Mouse (Mus musculus) neural tube, embryonic 13.5 days (tissue): ENCODE measurements around the gene Ccer2. TPM values are rescaled to one million over a fixed set of nuclear protein-coding genes. Genes with fewer than 3 reads are reported as not detected.
A peak's percentile ranks its signal among the peaks of the same experiment; 100 is the strongest.

Source experiments
- ATAC-seq: fragments of 200-750 bp; cut with Nextera tagmentation; 2 replicates; pipeline ENCODE4 v1.8.0; 2017; ENCODE audit warnings: low read depth, mild to moderate bottlenecking, moderate TSS enrichment, moderate library complexity
- H3K27ac ChIP-seq: fragments of 300-500 bp; sonication (generic); replicated peaks from 2 replicates; pipeline ENCODE4 v1.5.1; 2015; ENCODE audit warnings: moderate library complexity, mild to moderate bottlenecking, inconsistent platforms
- H3K27me3 ChIP-seq: fragments of 300-500 bp; sonication (generic); 2 replicates; pipeline ENCODE4 v1.6.1; 2015; ENCODE audit warnings: mild to moderate bottlenecking, inconsistent platforms
- H3K36me3 ChIP-seq: fragments of 300-500 bp; sonication (generic); 2 replicates; pipeline ENCODE4 v1.6.1; 2015; ENCODE audit warnings: mild to moderate bottlenecking, inconsistent platforms
- H3K4me1 ChIP-seq: fragments of 300-500 bp; sonication (generic); replicated peaks from 2 replicates; pipeline ENCODE4 v1.6.1; 2015; ENCODE audit warnings: inconsistent platforms
- H3K4me2 ChIP-seq: fragments of 300-500 bp; sonication (generic); 2 replicates; pipeline ENCODE4 v1.6.1; 2015; ENCODE audit warnings: inconsistent platforms, mild to moderate bottlenecking, moderate library complexity
- H3K4me3 ChIP-seq: fragments of 300-500 bp; sonication (generic); 2 replicates; pipeline ENCODE4 v1.5.1; 2015; ENCODE audit warnings: mild to moderate bottlenecking, inconsistent platforms
- H3K9ac ChIP-seq: fragments of 300-500 bp; sonication (generic); 2 replicates; pipeline ENCODE4 v1.6.1; 2015; ENCODE audit warnings: moderate library complexity, mild to moderate bottlenecking, inconsistent platforms
- H3K9me3 ChIP-seq: fragments of 300-500 bp; sonication (generic); 2 replicates; pipeline ENCODE4 v1.6.1; 2016; ENCODE audit warnings: inconsistent platforms
- WGBS: fragments of 180-500 bp; shearing (Covaris S2); methylation state at CpG from one replicate; pipeline ENCODE4 v1.1.7; 2015; 5-methylcytosine and 5-hydroxymethylcytosine counted together
- polyA plus RNA-seq: library from polyadenylated mRNA; unstranded; fragments of >200 nt; fragmentation: Nextera tagmentation; extraction: Ambion mirVana; gene quantifications from 2 replicates; pipeline ENCODE4 v1.2.1, GENCODE M21; 2015

Ccer2 gene
- polyA plus RNA-seq, 1 experiment from 2014 or later: 8.7 TPM

GRCm38 (mm10) chr7:28780067-28780658 lies 24.2 kb downstream of the Ccer2 start:
- 47% methylated on average over 6 of the region's 6 CpGs for WGBS
- H3K27me3 ChIP-seq: no peaks in the 10 kb centered on the region
- no peak overlapping the region for H3K4me2 ChIP-seq
- H3K4me3 ChIP-seq: no peak overlapping the region
- peak; percentile 48; the same call in 1 of the 2 replicates for ATAC-seq
- no peak overlapping the region; the same call in 1 of the 2 replicates for H3K27ac ChIP-seq
- H3K36me3 ChIP-seq: peaks cover 41% of the 10 kb centered on the region
- 0 out of 2 replicates have a peak overlapping the region, but pooled peaks have one; percentile 1 for H3K9ac ChIP-seq
- H3K9me3 ChIP-seq: no peaks in the 10 kb centered on the region
- peaks cover 6% of the 10 kb centered on the region for H3K4me1 ChIP-seq

DNA sequence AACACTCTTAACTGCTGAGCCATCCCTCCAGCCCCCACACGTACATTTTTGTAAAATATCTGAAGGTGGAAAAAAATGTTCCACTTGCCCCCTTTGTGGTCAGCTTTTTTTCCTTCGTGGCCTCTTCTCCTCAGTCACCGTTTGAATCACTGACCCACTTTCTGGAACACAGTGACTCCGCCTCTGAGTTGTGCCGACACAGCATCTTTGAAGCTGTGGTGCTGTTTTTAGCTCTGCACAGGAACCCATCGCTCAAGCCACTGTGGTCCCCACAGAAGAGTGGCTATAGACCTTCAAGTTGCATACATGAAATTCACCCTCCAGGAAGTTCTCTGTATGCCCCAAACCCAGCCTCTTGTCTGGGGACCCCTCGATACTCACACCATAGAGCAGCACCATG lies 24.9 kb downstream of the Ccer2 start:
- WGBS: 87% methylated on average over 7 of the region's 7 CpGs
- H3K9me3 ChIP-seq: no peaks in the 10 kb centered on the region

DNA sequence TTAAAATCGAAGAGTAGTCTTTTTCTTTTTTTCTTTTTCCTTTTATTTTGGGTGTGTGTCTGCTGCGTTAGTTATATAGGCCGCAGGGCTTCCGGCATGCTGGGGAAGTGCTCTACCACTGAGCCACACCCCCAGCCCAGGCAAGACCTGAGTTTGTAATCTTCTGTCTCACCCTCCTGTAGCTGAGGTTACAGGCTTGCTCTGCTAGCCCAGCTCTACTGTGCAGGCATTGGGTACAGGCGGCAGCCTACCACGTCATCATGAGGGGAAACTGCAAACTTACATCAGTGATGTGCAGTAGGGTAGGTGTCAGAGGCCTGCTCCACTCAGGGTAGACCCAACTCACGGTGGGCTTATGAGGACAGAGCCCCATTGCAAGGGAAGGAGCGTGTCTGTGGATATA lies 25.3 kb downstream of the Ccer2 start:
- H3K9ac ChIP-seq: no peak overlapping the region
- no peak for ATAC-seq
- WGBS: 93% methylated on average over 8 of the region's 8 CpGs

More for the DNA sequence above, 24.9 kb downstream of the Ccer2 start:
- no peak overlapping the region; the same call in 1 of the 2 replicates for H3K27ac ChIP-seq
- no peak for ATAC-seq
- H3K4me1 ChIP-seq: peaks cover 6% of the 10 kb centered on the region
- 0 out of 2 replicates have a peak overlapping the region, but pooled peaks have one; percentile 1 for H3K9ac ChIP-seq
- no peak overlapping the region for H3K4me2 ChIP-seq
- H3K27me3 ChIP-seq: no peaks in the 10 kb centered on the region
- no peak overlapping the region for H3K4me3 ChIP-seq
- H3K36me3 ChIP-seq: peaks cover 48% of the 10 kb centered on the region

GRCm38 (mm10) chr7:28785161-28785560 lies 29.2 kb downstream of the Ccer2 start:
- ATAC-seq: no peak
- H3K9me3 ChIP-seq: no peaks in the 10 kb centered on the region
- H3K4me2 ChIP-seq: no peak overlapping the region
- peaks cover 53% of the 10 kb centered on the region for H3K36me3 ChIP-seq
- no peak overlapping the region for H3K27ac ChIP-seq
- no peak overlapping the region for H3K4me3 ChIP-seq
- 71% methylated on average over 5 of the region's 5 CpGs for WGBS
- no peaks in the 10 kb centered on the region for H3K27me3 ChIP-seq
- H3K4me1 ChIP-seq: peaks cover 4% of the 10 kb centered on the region
- no peak overlapping the region for H3K9ac ChIP-seq

More for the DNA sequence above, 25.3 kb downstream of the Ccer2 start:
- H3K4me2 ChIP-seq: no peak overlapping the region
- no peak overlapping the region for H3K27ac ChIP-seq
- peaks cover 6% of the 10 kb centered on the region for H3K4me1 ChIP-seq
- H3K9me3 ChIP-seq: no peaks in the 10 kb centered on the region
- H3K36me3 ChIP-seq: peaks cover 51% of the 10 kb centered on the region
- H3K4me3 ChIP-seq: no peak overlapping the region
- no peaks in the 10 kb centered on the region for H3K27me3 ChIP-seq

DNA sequence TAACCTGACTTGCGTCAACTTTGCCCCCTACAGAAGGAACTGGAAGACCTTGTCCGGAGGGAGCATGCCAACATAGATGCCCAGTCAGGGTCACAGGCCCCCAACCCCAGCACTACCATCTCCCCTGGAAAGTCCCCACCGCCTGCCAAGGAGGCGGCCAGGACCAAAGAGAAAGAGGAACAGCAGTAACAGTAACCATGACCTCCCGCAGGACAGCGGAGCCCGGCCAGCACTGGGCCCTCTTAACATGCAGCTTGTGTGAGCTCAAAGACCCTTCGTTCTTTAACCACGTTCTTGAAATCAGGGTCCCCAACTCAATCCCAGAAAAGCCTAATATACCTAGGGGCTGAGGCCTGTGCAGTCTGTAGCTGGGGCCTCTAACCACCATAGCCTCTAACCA lies 31.9 kb downstream of the Ccer2 start:
- Histone ChIP-seq H3K36me3 (peaks cover 49% of the 10 kb centered on the region), H3K4me1 (no peaks in the 10 kb centered on the region), H3K9me3 (no peaks in the 10 kb centered on the region), H3K9ac (no peak overlapping the region), H3K27ac (no peak overlapping the region), H3K4me3 (no peak overlapping the region), H3K27me3 (no peaks in the 10 kb centered on the region), H3K4me2 (no peak overlapping the region)
- 93% methylated on average over 9 of the region's 9 CpGs for WGBS
- no peak for ATAC-seq

GRCm38 (mm10) chr7:28788307-28789195 lies 32.6 kb downstream of the Ccer2 start, which contains the start of gene Rinl:
TSS of gene Rinl (plus strand) at chr7:28788969.
- no peak within 1 kb of the TSS for H3K9ac ChIP-seq
- ATAC-seq: no peak
- WGBS: 64% methylated on average over 5 of the region's 5 CpGs

GRCm38 (mm10) chr7:28789235-28789634 lies 33.3 kb downstream of the Ccer2 start:
- Histone ChIP-seq H3K4me3 (no peak overlapping the region), H3K9me3 (no peaks in the 10 kb centered on the region), H3K4me2 (no peak overlapping the region), H3K4me1 (no peaks in the 10 kb centered on the region), H3K27ac (no peak overlapping the region), H3K9ac (no peak overlapping the region), H3K27me3 (no peaks in the 10 kb centered on the region), H3K36me3 (peaks cover 36% of the 10 kb centered on the region)
- WGBS: 80% methylated on average over 3 of the region's 3 CpGs
- ATAC-seq: no peak

More at GRCm38 (mm10) chr7:28788307-28789195, 32.6 kb downstream of the Ccer2 start, which contains the start of gene Rinl:
- H3K4me1 ChIP-seq: no peaks in the 10 kb centered on the region
- no peak within 1 kb of the TSS for H3K27ac ChIP-seq
- H3K4me3 ChIP-seq: no peak within 1 kb of the TSS
- H3K9me3 ChIP-seq: no peaks in the 10 kb centered on the region
- no peaks in the 10 kb centered on the region for H3K27me3 ChIP-seq
- no peak within 1 kb of the TSS for H3K4me2 ChIP-seq
- H3K36me3 ChIP-seq: peaks cover 43% of the 10 kb centered on the region

GRCm38 (mm10) chr7:28790066-28790806 lies 34.3 kb downstream of the Ccer2 start:
- Histone ChIP-seq H3K27ac (no peak overlapping the region), H3K4me1 (no peaks in the 10 kb centered on the region), H3K4me2 (no peak overlapping the region), H3K27me3 (no peaks in the 10 kb centered on the region), H3K4me3 (no peak overlapping the region), H3K9ac (no peak overlapping the region), H3K36me3 (peaks cover 27% of the 10 kb centered on the region), H3K9me3 (no peaks in the 10 kb centered on the region)
- WGBS: 57% methylated on average over 8 of the region's 8 CpGs
- no peak for ATAC-seq

- Histone ChIP-seq H3K9ac (no peak overlapping the region), H3K9me3 (no peaks in the 10 kb centered on the region), H3K27me3 (no peaks in the 10 kb centered on the region), H3K4me2 (no peak overlapping the region), H3K36me3 (peaks cover 13% of the 10 kb centered on the region; the same call in 1 of the 2 replicates), H3K4me1 (peaks cover 5% of the 10 kb centered on the region), H3K27ac (no peak overlapping the region), H3K4me3 (no peak overlapping the region)
- ATAC-seq: no peak
These were observed 35.7 kb downstream of the Ccer2 start for GRCm38 (mm10) chr7:28791706-28792105.

GRCm38 (mm10) chr7:28792391-28793185 lies 36.6 kb downstream of the Ccer2 start:
- peaks cover 7% of the 10 kb centered on the region; the same call in 1 of the 2 replicates for H3K36me3 ChIP-seq
- 85% methylated on average over 13 of the region's 14 CpGs for WGBS
- H3K4me3 ChIP-seq: no peak overlapping the region
- no peaks in the 10 kb centered on the region for H3K27me3 ChIP-seq
- ATAC-seq: no peak
- H3K9me3 ChIP-seq: no peaks in the 10 kb centered on the region
- no peak overlapping the region for H3K27ac ChIP-seq
- no peak overlapping the region for H3K9ac ChIP-seq
- no peak overlapping the region for H3K4me2 ChIP-seq
- peaks cover 9% of the 10 kb centered on the region for H3K4me1 ChIP-seq

DNA sequence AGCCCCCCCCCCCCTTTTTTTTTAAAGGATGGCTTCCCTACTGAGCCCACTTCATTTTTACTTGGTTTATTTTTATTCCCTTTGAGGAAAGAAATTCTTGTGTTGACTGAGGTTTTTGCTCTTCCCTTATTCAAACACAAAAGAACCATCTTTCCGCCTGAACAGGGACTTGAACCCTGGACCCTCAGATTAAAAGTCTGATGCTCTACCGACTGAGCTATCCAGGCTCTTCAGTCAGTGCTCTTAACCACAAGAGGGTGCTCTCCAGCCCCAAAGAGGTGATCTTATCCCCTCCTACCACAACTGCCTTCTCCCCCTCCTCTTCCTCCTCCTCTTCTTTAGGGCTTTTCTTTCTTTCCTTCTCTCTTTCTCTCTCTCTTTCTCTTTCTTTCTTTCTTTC lies 37.9 kb downstream of the Ccer2 start:
- no peak for ATAC-seq
- no peak overlapping the region for H3K27ac ChIP-seq
- H3K9ac ChIP-seq: no peak overlapping the region
- no peaks in the 10 kb centered on the region for H3K9me3 ChIP-seq
- H3K36me3 ChIP-seq: no peaks in the 10 kb centered on the region
- WGBS: 43% methylated on average over 2 of the region's 2 CpGs
- H3K27me3 ChIP-seq: no peaks in the 10 kb centered on the region
- H3K4me1 ChIP-seq: peaks cover 9% of the 10 kb centered on the region
- no peak overlapping the region for H3K4me3 ChIP-seq
- no peak overlapping the region for H3K4me2 ChIP-seq
